Mouse (Mus musculus) forebrain, embryonic 11.5 days (tissue): ENCODE measurements at regions not wholly inside any gene's neighbourhood (a gene's known extent, or its start where the extent isn't known, plus 50 kb on each side); places are given as distances from the start of the nearest gene placed in this dataset.

Experiments
- ATAC-seq: fragments of 200-750 bp; cut with Nextera tagmentation; replicated peaks from 2 replicates; pipeline ENCODE4 v1.8.0; 2017; ENCODE audit warnings: moderate TSS enrichment; ENCODE audit not compliant: low FRiP score
- DNase-seq: peaks from one replicate; pipeline ENCODE4 v3.0.0-alpha.2; 2017; ENCODE audit warnings: low spot score
- H3K27ac ChIP-seq: fragments of 300-500 bp; sonication (generic); 2 replicates; pipeline ENCODE4 v1.5.1; 2014; ENCODE audit warnings: low read depth, low read length
- H3K27me3 ChIP-seq: fragments of 300-500 bp; sonication (generic); 2 replicates; pipeline ENCODE4 v1.6.1; 2014; ENCODE audit warnings: mild to moderate bottlenecking, low read length, mixed read lengths; ENCODE audit not compliant: control insufficient read depth, insufficient read depth
- H3K36me3 ChIP-seq: fragments of 300-500 bp; sonication (generic); 2 replicates; pipeline ENCODE4 v1.6.1; 2014; ENCODE audit warnings: mild to moderate bottlenecking, low read length, moderate library complexity, mixed read lengths; ENCODE audit not compliant: control insufficient read depth, insufficient read depth
- H3K4me1 ChIP-seq: fragments of 300-500 bp; sonication (generic); replicated peaks from 2 replicates; pipeline ENCODE4 v1.6.1; 2014; ENCODE audit warnings: low read length, mixed read lengths; ENCODE audit not compliant: control insufficient read depth, insufficient read depth
- H3K4me2 ChIP-seq: fragments of 300-500 bp; sonication (generic); 2 replicates; pipeline ENCODE4 v1.6.1; 2014; ENCODE audit warnings: low read depth, mild to moderate bottlenecking, low read length, moderate library complexity, mixed read lengths; ENCODE audit not compliant: severe bottlenecking
- H3K4me3 ChIP-seq: fragments of 300-500 bp; sonication (generic); 2 replicates; pipeline ENCODE4 v1.5.1; 2014; ENCODE audit warnings: low read depth, low read length
- H3K9ac ChIP-seq: fragments of 300-500 bp; sonication (generic); 2 replicates; pipeline ENCODE4 v1.6.1; 2014; ENCODE audit warnings: low read length
- H3K9me3 ChIP-seq: fragments of 300-500 bp; sonication (generic); 2 replicates; pipeline ENCODE4 v1.6.1; 2016; ENCODE audit warnings: low read length, mixed read lengths; ENCODE audit not compliant: control insufficient read depth
- WGBS: fragments of 180-500 bp; shearing (Covaris S2); extraction: QIAGEN DNeasy Blood & Tissue Kit; methylation state at CpG from one replicate; pipeline ENCODE4 v1.1.7; 2014; 5-methylcytosine and 5-hydroxymethylcytosine counted together

DNA sequence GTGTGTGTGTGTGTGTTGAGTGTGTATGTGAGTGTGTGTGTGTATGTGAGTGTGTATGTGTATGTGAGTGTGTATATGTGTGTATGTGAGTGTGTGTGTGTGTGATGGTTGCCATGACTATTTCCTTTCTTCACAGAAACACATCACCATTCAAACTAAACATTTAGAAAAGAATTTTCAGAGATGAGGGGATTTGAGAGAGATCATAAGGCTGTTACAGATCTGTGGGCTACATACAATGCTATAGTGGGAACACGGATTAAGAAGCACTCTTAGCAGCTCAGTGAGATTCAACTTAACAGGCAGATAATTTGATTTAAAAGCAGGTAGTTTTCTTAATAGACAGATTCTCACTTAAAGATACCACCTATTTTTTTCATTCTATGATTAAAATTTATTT is 257.1 kb upstream of the Fn1 start:
- Histone ChIP-seq H3K9me3 (no peaks in the 10 kb centered on the region), H3K4me3 (no peak overlapping the region), H3K4me2 (no peak overlapping the region), H3K36me3 (no peaks in the 10 kb centered on the region), H3K9ac (no peak overlapping the region), H3K27me3 (no peaks in the 10 kb centered on the region), H3K4me1 (no peaks in the 10 kb centered on the region), H3K27ac (no peak overlapping the region)
- ATAC-seq = no peak
- DNase-seq = no peak
- 91% methylated on average over 1 of the region's 1 CpGs for WGBS

DNA sequence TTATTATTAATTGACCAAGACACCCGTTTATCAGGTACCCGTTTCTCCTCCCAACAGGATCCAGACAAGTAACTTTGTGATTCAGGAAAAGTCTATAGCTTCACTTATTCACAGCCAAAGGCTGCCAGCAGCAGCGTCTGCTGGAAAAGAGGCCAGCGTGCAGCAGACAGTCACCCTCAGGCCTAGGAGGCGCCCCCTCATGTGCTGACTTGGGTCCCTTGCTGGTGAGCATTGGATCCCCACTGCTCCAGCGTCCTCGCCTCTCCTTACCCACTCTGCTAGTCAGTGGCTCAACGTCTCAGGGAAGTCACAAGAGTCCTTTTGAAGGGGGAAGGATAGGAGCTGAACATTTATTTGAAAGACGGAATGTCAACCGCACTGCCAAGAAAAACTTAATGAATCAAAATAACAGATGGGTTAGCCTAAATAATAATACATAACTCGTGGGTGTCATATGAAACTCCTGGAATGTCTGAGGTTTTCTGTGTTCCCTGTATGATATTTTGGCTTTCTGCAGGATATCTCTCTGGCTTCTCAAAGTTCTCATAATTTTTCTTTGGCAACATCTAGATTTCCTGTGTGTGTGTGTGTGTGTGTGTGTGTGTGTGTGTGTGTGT is 256.6 kb upstream of the Fn1 start:
- Histone ChIP-seq H3K36me3 (no peaks in the 10 kb centered on the region), H3K4me3 (no peak overlapping the region), H3K9ac (no peak overlapping the region), H3K27me3 (no peaks in the 10 kb centered on the region), H3K9me3 (no peaks in the 10 kb centered on the region), H3K4me2 (no peak overlapping the region), H3K4me1 (no peaks in the 10 kb centered on the region), H3K27ac (no peak overlapping the region)
- ATAC-seq (no peak), DNase-seq (no peak)
- WGBS = 77% methylated on average over 11 of the region's 11 CpGs

DNA sequence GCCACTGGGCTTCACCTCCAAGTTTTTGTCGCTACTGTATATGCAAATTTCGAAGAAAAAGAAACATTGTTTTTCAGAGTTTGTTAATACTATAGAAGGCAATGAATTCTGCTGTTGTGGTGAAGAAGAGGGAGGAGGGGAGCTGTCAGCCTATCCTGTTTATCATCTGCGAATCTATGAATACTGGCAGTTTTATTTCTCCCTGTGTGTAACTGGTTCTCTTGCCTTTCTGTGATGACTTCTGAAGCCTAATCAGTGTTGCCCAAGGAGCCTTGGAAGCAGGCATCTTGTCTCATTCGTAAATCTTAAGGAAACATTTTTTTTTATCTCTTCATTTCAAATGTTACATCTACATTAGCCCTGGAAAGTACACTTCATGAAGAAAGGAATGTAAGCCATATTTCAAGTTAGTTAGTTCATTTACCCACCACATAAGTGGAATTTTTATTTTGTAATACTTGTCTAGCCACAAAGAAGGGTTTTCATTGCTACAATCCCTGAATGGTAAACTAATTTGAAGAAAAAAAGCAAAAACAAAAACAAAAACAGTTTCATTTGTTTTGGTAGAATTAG is 251.5 kb upstream of the Fn1 start:
- 88% methylated on average over 4 of the region's 4 CpGs for WGBS
- DNase-seq (no peak), ATAC-seq (no peak)
- no peak overlapping the region for H3K4me3 ChIP-seq
- H3K27me3 ChIP-seq = no peaks in the 10 kb centered on the region
- no peaks in the 10 kb centered on the region for H3K36me3 ChIP-seq
- H3K27ac ChIP-seq = no peak overlapping the region
- no peak overlapping the region for H3K4me2 ChIP-seq
- no peaks in the 10 kb centered on the region for H3K9me3 ChIP-seq
- H3K9ac ChIP-seq = no peak overlapping the region
- no peaks in the 10 kb centered on the region for H3K4me1 ChIP-seq

DNA sequence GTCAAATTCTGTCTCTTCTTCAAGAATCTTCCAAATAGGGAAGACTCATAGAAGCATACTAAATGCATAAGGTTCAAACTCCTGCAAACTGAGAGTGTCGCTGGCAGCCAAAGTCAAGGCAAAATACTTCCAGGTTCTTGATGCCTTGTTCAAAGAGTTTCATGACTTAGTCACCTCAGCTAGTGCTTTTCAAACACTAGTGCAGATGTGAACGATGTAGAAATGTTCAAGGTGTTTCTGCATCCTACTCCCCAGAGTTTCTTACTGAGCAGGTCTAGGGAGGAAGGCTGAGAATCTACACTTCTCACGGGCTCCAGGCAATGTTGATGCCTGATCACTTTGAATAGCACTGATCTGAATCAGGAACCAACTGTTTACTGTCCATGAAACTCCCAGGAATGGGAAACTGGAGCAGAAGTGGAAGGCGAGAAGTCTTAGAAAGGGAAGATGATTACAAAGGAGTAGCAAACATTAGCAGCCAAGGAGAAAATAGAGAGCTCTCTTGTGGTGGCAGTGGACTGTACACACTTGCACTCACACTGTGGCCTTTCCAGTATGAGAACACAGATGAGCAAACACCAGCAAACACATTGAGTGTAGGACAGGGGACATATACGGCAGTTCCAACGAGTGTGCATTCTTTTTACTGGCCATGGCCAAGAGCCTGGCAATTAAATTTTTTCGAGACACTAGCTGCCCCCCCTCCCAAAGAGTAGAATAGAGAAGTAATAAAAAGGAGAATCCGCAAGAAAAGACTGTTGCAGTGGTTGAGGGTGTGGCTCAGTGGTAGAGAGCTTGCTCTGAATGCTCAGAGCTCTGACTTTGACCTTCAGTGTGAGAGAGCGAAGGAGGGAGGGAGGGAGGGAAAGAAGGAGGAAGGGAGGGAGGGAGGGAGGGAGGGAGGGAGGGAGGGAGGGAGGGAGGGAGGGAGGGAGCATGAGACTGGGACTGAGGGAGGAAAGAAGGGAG is 247.4 kb upstream of the Fn1 start:
- H3K4me2 ChIP-seq = no peak overlapping the region
- no peak overlapping the region for H3K9ac ChIP-seq
- H3K4me3 ChIP-seq = no peak overlapping the region
- no peaks in the 10 kb centered on the region for H3K36me3 ChIP-seq
- H3K27me3 ChIP-seq = no peaks in the 10 kb centered on the region
- WGBS = 87% methylated on average over 9 of the region's 9 CpGs
- no peak overlapping the region for H3K27ac ChIP-seq
- H3K4me1 ChIP-seq = no peaks in the 10 kb centered on the region
- ATAC-seq = no peak
- H3K9me3 ChIP-seq = no peaks in the 10 kb centered on the region
- no peak for DNase-seq

DNA sequence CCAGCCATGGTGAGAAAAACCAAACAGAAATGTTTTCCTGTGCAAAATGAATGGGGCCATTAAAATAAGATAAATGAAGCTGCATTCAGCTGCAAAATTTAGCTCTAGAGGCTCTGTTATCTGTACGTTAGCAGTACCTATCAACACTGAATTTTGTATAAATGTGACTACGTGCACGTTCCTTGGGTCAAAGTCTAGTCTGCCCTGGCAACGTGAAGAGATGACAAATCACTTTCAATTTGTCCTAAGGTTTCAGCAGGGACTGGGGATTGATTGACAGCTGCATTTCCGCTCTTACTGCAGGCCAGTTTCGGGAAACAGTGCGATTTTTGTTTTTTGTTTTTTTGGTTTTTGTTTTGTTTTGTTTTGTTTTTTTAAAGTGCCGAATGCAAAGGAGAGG is 246.1 kb upstream of the Fn1 start:
- no peaks in the 10 kb centered on the region for H3K27me3 ChIP-seq
- H3K9me3 ChIP-seq = no peaks in the 10 kb centered on the region
- no peak overlapping the region for H3K9ac ChIP-seq
- no peak overlapping the region for H3K4me3 ChIP-seq
- H3K4me2 ChIP-seq = no peak overlapping the region
- 78% methylated on average over 8 of the region's 8 CpGs for WGBS
- H3K27ac ChIP-seq = no peak overlapping the region
- DNase-seq (no peak), ATAC-seq (no peak)
- no peaks in the 10 kb centered on the region for H3K36me3 ChIP-seq
- no peaks in the 10 kb centered on the region for H3K4me1 ChIP-seq

DNA sequence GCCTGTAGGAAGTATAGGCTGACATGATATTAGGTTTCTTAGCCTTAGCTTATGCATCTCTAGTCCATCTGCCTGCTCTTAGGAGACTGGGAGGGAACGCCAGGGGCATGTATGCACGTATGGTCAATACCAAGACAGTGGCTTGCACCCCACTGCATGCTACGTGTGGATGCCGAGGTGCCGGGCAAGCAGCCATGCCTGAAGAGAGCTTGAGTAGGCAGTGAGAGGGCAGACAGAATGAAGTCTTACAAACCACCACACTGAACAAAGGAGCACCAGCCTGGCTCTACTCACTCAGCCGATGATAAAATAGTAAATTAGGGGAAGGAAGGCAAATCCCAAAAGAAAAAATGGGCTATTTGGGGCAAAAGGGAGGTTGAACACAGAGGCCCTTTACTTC is 245.2 kb upstream of the Fn1 start:
- no peaks in the 10 kb centered on the region for H3K36me3 ChIP-seq
- H3K4me2 ChIP-seq = no peak overlapping the region
- H3K4me1 ChIP-seq = no peaks in the 10 kb centered on the region
- WGBS = 88% methylated on average over 6 of the region's 6 CpGs
- no peaks in the 10 kb centered on the region for H3K9me3 ChIP-seq
- H3K4me3 ChIP-seq = no peak overlapping the region
- no peak for ATAC-seq
- H3K27me3 ChIP-seq = no peaks in the 10 kb centered on the region
- no peak for DNase-seq
- H3K9ac ChIP-seq = no peak overlapping the region
- no peak overlapping the region for H3K27ac ChIP-seq

DNA sequence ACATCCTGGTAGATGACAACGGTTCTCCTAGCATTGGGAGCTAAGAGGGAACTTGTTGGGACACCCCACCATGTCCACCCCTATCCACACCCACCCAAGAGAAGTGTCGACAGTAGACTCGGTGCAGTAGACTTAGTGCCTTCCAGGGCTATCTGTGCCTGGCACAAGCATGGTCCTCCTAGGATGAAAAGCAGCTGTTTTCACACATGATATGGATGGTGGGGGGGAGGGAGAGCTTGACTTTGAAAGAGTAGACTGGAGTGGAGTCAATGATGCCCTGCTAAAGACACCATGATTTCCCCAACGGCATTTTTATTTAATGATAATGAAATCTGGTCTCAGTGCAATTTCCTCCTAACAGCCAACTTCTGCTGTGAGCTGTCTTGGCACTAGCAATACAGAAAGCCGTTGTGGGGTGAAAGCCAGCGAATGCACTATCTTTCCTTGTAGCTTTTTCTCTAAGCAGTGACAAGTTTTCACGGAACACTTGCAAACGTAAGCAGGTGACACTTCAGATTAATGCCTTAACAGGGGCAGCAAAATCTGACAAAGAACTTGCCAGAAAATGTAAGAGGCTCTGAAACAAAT is 244.6 kb upstream of the Fn1 start:
- Histone ChIP-seq H3K4me1 (no peaks in the 10 kb centered on the region), H3K27ac (no peak overlapping the region), H3K4me2 (no peak overlapping the region), H3K27me3 (no peaks in the 10 kb centered on the region), H3K9me3 (no peaks in the 10 kb centered on the region), H3K9ac (no peak overlapping the region), H3K4me3 (no peak overlapping the region), H3K36me3 (no peaks in the 10 kb centered on the region)
- WGBS = 93% methylated on average over 8 of the region's 8 CpGs
- DNase-seq (no peak), ATAC-seq (no peak)

DNA sequence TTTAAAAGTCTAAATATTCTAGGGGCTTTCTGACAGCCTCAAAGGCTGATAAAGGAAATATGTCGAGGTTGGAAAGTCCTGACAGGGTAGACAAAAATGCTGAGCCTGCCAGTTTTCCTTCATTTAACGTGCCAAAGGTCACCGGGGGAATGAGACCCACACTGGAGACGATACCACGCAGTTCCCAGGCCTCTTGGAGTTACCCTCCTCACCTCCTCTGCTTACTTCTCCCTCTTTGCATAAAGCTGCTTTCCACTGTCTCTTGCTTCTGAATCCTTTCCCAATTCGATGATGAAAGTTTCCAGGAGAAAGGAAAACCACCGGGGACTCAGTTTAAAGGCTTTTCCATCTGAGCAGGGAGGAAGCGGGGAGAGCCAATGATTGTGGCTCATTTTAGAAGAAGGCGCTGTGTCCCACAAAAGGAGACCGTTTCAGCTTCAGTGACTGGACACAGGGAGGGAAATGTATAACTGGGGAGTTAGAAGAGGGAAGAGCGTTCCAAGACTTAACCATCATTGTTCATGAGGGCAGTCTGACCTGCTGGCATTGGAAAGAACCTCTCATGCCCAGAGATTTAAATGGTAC is 243.2 kb upstream of the Fn1 start:
- no peaks in the 10 kb centered on the region for H3K9me3 ChIP-seq
- H3K4me1 ChIP-seq = no peaks in the 10 kb centered on the region
- H3K36me3 ChIP-seq = no peaks in the 10 kb centered on the region
- H3K27me3 ChIP-seq = no peaks in the 10 kb centered on the region
- no peak overlapping the region for H3K4me2 ChIP-seq
- whole genome bisulfite sequencing = 68% methylated on average over 11 of the region's 11 CpGs
- no peak overlapping the region for H3K9ac ChIP-seq
- ATAC-seq (no peak), DNase-seq (no peak)
- no peak overlapping the region for H3K27ac ChIP-seq
- no peak overlapping the region for H3K4me3 ChIP-seq
